Mouse (Mus musculus) megakaryocyte, adult 5-6 weeks (primary cell): ENCODE data around the gene Gng12. TPM values are rescaled to one million over a fixed set of nuclear protein-coding genes. Genes with fewer than 3 reads are reported as not detected.
"Not testable (repeated sequence)": the region's sequence is repeated elsewhere in the genome, so short reads cannot be mapped to it uniquely, and the experiment has no call there.

Experiments
- ATAC-seq: 2 replicates; pipeline ENCODE4 v1.8.0; 2016; ENCODE audit warnings: mild to moderate bottlenecking, inconsistent platforms; ENCODE audit not compliant: poor library complexity, severe bottlenecking
- total RNA-seq, 2 experiments: library from RNA; stranded (forward) in 1 of 2; stranded (reverse) in 1 of 2; fragments of 153-499, 151-499 nt in 1 of 2; fragments of 221-1000, 200-1000 nt in 1 of 2; gene quantifications; 2 replicates each; pipeline versions ENCODE4 v1.2.3 to v1.2.4; 2015 to 2017

Gene Gng12
- total RNA-seq (2015) (61.0 and 78.1 TPM in 2 replicates), total RNA-seq (2017) (42.9 and 63.5 TPM in 2 replicates)

GRCm38 (mm10) chr6:66896119-66896920, at the start of gene Gng12:
Gene Gng12, plus strand, starts transcription at chr6:66896397.
- ATAC-seq, result peak; percentile 81

- ATAC-seq, result no peak
Measured at GRCm38 (mm10) chr6:66848936-66849335, 47.3 kb upstream of the Gng12 start.

- no peak for ATAC-seq
Measured at GRCm38 (mm10) chr6:66856236-66856635, 40.0 kb upstream of the Gng12 start.

- no peak for ATAC-seq
Measured at GRCm38 (mm10) chr6:66858356-66858755, 37.8 kb upstream of the Gng12 start.

- no peak for ATAC-seq
Measured at GRCm38 (mm10) chr6:66859391-66859790, 36.8 kb upstream of the Gng12 start.

GRCm38 (mm10) chr6:66864463-66864862, 31.7 kb upstream of the Gng12 start:
- no peak for ATAC-seq

GRCm38 (mm10) chr6:66866295-66866694, 29.9 kb upstream of the Gng12 start:
- no peak for ATAC-seq

GRCm38 (mm10) chr6:66877048-66877447, 19.1 kb upstream of the Gng12 start:
- ATAC-seq, result not testable (repeated sequence)

GRCm38 (mm10) chr6:66890349-66891158, 5.6 kb upstream of the Gng12 start:
- peak; percentile 63 for ATAC-seq

GRCm38 (mm10) chr6:66893950-66894349, 2.2 kb upstream of the Gng12 start:
- ATAC-seq, result no peak

- peak; percentile 49 for ATAC-seq
Measured at GRCm38 (mm10) chr6:66894999-66895398, 1.2 kb upstream of the Gng12 start.

GRCm38 (mm10) chr6:66896921-66897645, 886 bp downstream of the Gng12 start:
- peak; percentile 19 for ATAC-seq

GRCm38 (mm10) chr6:66897994-66898393, 1.8 kb downstream of the Gng12 start:
- ATAC-seq, result no peak

- no peak for ATAC-seq
Measured at GRCm38 (mm10) chr6:66901926-66902325, 5.7 kb downstream of the Gng12 start.

- no peak for ATAC-seq
Measured at GRCm38 (mm10) chr6:66903206-66903605, 7.0 kb downstream of the Gng12 start.

GRCm38 (mm10) chr6:66903720-66904119, 7.5 kb downstream of the Gng12 start:
- peak; percentile 50 for ATAC-seq

- ATAC-seq, result no peak
Measured at GRCm38 (mm10) chr6:66906244-66906643, 10.0 kb downstream of the Gng12 start.

GRCm38 (mm10) chr6:66908327-66908973, 12.3 kb downstream of the Gng12 start:
- ATAC-seq, result no peak

GRCm38 (mm10) chr6:66910493-66911435, 14.6 kb downstream of the Gng12 start:
- ATAC-seq, result peak; percentile 82

GRCm38 (mm10) chr6:66913355-66913754, 17.2 kb downstream of the Gng12 start:
- ATAC-seq, result no peak
